Mouse (Mus musculus): ENCODE measurements at regions not wholly inside any gene's neighbourhood (a gene's known extent, or its start where the extent isn't known, plus 50 kb on each side); places are given as distances from the start of the nearest gene placed in this dataset.

DNA sequence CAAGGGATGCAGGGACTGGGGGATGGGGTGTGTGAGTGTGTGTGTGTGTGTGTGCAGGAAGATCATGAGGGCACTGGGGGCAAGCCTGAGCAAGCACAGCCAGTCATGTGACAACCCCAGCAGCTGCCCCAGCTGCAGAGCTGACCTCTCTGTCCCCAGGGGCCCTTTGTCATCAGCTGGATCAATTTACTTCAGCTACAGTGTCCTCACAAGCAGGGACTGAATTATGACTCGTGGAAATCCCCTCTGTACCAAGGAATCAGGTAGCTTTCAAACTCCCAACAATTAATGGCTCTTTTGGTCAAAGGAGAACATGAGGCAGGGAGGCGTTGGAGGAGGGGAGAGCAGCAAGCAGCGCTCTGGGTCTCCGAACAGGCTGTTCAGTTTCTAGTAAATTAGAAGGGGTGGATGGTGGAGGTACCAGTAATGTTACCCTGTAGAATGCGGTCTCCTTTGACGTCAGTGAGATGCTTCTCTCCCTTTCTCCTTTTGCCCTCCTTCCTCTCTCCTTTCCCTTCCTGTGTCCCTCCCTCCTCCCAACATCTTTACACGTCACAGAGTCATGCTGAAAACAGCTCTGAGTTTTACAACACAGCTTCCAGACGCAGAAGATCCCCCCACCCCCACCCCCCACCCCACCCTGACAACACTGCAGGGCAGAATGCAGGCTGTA is 106.5 kb downstream of the Tomm20 start:
- ATAC-seq (replicated peaks; ENCODE audit: insufficient number of reproducible peaks, low FRiP score, low TSS enrichment) = peak; percentile 32
- 15% methylated on average over 8 of the region's 8 CpGs for WGBS (ENCODE audit: insufficient replicate concordance)
- Histone ChIP-seq H3K4me1 (ENCODE audit: control insufficient read depth, insufficient read depth, low read length) (peaks cover 29% of the 10 kb centered on the region), H3K9ac (ENCODE audit: low read depth, low read length) (peak overlapping the region; percentile 56; the same call in 1 of the 2 replicates), H3K4me2 (peak overlapping the region; percentile 44), H3K36me3 (ENCODE audit: control insufficient read depth, insufficient read depth, low read length) (no peaks in the 10 kb centered on the region), H3K27ac (ENCODE audit: low read depth, low read length) (peak overlapping the region; percentile 97), H3K9me3 (replicated peaks; ENCODE audit: control insufficient read depth, low read length) (no peaks in the 10 kb centered on the region), H3K27me3 (ENCODE audit: control insufficient read depth, insufficient read depth, low read length) (no peaks in the 10 kb centered on the region), H3K4me3 (ENCODE audit: low read depth, low read length) (no peak overlapping the region)

DNA sequence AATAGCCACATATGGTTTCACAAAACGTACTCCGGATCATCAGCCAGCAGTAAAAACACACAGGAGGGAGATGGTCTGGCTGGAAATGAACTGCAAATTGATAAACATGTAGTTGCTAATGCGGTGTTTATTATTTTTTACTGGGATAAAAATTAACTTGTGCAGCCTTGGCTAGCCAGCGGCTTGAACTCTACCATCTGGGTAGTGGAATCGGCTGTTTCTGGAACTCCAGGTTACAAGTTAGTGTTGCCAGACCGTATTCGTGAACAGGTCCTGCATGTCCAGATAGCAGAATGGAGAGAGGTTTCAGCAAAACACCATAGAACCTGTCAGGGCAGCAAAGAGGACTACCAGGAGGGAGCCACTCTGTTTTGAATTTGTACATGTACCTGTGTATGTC is 107.4 kb downstream of the Tomm20 start:
- WGBS (ENCODE audit: insufficient replicate concordance) = 75% methylated on average over 7 of the region's 7 CpGs
- Histone ChIP-seq H3K4me2 (no peak overlapping the region), H3K36me3 (ENCODE audit: control insufficient read depth, insufficient read depth, low read length) (no peaks in the 10 kb centered on the region), H3K9ac (ENCODE audit: low read depth, low read length) (no peak overlapping the region), H3K27ac (ENCODE audit: low read depth, low read length) (peak overlapping the region; percentile 97), H3K27me3 (ENCODE audit: control insufficient read depth, insufficient read depth, low read length) (no peaks in the 10 kb centered on the region), H3K9me3 (replicated peaks; ENCODE audit: control insufficient read depth, low read length) (no peaks in the 10 kb centered on the region), H3K4me3 (ENCODE audit: low read depth, low read length) (no peak overlapping the region), H3K4me1 (ENCODE audit: control insufficient read depth, insufficient read depth, low read length) (peaks cover 35% of the 10 kb centered on the region)
- no peak for ATAC-seq (replicated peaks; ENCODE audit: insufficient number of reproducible peaks, low FRiP score, low TSS enrichment)

DNA sequence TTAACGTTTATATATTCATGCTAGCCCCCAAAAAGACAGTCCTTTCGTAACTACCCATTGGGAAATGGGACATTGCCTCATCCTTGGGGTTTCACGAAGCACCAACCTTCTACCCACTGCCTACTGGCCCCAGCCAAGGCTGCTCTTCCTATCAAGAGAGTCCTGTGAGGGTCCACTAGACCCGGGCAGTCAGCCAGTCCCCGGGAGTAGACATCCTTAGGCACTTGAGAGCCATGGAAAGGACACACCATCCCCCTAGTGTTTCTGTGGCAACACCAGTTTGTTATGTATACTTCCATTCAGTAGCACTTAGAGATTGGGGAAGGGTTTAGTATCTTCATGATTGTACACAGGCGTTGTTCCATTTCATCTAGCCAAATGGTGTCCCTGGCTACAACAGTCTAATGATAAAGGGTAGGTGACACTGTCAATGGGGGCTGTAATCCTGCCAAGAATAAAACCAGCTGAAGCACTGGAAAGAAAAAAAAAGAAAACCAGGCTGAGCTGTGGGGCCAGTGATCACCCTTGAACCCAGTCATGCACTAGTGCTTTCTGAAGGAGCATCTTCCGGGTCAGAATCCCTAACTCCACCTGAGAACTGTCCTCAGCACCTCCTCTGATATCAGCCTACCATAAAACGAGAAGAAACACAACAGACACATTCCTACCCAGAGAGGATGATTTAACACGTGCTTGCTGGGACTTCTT is 108.2 kb downstream of the Tomm20 start:
- no peak overlapping the region for H3K4me2 ChIP-seq
- H3K36me3 ChIP-seq (ENCODE audit: control insufficient read depth, insufficient read depth, low read length) = no peaks in the 10 kb centered on the region
- H3K4me3 ChIP-seq (ENCODE audit: low read depth, low read length) = no peak overlapping the region
- peak overlapping the region; percentile 16; the same call in 1 of the 2 replicates for H3K27ac ChIP-seq (ENCODE audit: low read depth, low read length)
- no peak for ATAC-seq (replicated peaks; ENCODE audit: insufficient number of reproducible peaks, low FRiP score, low TSS enrichment)
- no peak overlapping the region for H3K9ac ChIP-seq (ENCODE audit: low read depth, low read length)
- H3K9me3 ChIP-seq (replicated peaks; ENCODE audit: control insufficient read depth, low read length) = no peaks in the 10 kb centered on the region
- peaks cover 43% of the 10 kb centered on the region for H3K4me1 ChIP-seq (ENCODE audit: control insufficient read depth, insufficient read depth, low read length)
- 53% methylated on average over 9 of the region's 9 CpGs for WGBS (ENCODE audit: insufficient replicate concordance)
- no peaks in the 10 kb centered on the region for H3K27me3 ChIP-seq (ENCODE audit: control insufficient read depth, insufficient read depth, low read length)

DNA sequence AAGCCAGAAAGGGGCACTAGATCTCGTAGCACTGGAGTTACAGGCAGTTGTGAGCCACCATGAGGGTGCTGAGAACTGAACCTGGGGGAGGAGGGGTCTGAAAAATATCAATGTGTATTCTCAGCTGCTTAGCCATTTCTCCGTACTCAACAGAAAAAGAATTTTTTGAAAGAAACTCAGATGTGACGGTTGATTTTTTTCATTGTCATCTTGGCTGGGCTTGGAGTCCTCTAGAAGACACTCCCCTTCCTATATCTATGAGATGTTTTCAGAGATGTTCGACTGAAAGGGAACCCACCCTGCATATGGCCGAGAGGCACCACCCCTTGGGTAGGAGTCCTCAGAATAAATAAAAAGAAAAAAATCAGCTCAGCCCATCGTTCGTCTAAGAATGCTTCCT is 110.1 kb downstream of the Tomm20 start:
- 82% methylated on average over 7 of the region's 7 CpGs for WGBS (ENCODE audit: insufficient replicate concordance)
- H3K4me3 ChIP-seq (ENCODE audit: low read depth, low read length) = no peak overlapping the region
- ATAC-seq (replicated peaks; ENCODE audit: insufficient number of reproducible peaks, low FRiP score, low TSS enrichment) = no peak
- H3K27me3 ChIP-seq (ENCODE audit: control insufficient read depth, insufficient read depth, low read length) = no peaks in the 10 kb centered on the region
- H3K36me3 ChIP-seq (ENCODE audit: control insufficient read depth, insufficient read depth, low read length) = no peaks in the 10 kb centered on the region
- no peak overlapping the region for H3K4me2 ChIP-seq
- no peak overlapping the region for H3K27ac ChIP-seq (ENCODE audit: low read depth, low read length)
- H3K9me3 ChIP-seq (replicated peaks; ENCODE audit: control insufficient read depth, low read length) = no peaks in the 10 kb centered on the region
- H3K9ac ChIP-seq (ENCODE audit: low read depth, low read length) = no peak overlapping the region
- peaks cover 44% of the 10 kb centered on the region for H3K4me1 ChIP-seq (ENCODE audit: control insufficient read depth, insufficient read depth, low read length)

DNA sequence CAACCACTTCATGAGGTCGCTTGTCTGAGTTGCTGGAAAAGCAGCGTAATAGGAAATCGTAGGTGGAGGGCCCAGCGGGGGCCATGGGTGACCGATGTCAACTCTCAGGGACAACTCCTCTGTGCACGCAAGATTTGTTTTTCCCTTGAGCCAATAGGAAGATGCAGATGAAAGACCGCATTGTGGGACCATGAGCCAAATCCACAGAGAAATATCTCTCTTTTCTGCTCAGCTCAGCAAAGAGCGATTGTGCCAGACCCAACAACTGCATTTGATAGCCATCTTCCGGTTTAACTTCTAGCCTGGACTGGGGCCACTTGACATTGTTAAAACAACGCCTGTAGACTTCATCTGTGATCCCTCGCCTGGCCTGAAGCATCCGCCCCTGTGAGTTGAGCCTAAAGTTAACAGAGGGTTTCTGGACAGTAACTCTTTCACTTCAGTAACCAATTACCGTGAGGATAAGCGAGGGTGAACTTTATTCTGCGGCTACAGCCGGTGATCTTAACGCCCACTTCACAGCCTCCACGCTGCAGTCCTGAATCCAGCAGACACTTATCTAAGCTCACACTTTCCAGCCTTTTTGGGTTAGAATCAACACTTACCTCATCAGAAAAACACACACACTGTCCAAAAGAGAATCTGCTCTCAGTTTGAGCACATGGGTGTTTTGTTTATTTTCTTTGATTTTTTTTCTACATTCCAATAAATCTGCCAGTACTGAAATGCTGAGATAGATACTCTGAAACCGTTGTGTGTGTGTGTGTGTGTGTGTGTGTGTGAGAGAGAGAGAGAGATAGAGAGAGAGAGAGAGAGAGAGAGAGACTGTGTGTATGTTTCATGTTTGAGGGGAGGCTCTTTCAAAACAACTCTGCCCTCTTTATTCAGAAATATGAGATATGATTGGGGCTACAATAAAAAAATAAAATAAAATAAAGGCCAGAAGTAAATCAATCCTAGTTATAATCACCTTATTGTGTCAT is 111.9 kb downstream of the Tomm20 start:
- H3K9ac ChIP-seq (ENCODE audit: low read depth, low read length) = 0 out of 2 replicates have a peak overlapping the region, but pooled peaks have one; percentile 30
- ATAC-seq (replicated peaks; ENCODE audit: insufficient number of reproducible peaks, low FRiP score, low TSS enrichment) = peak; percentile 46

DNA sequence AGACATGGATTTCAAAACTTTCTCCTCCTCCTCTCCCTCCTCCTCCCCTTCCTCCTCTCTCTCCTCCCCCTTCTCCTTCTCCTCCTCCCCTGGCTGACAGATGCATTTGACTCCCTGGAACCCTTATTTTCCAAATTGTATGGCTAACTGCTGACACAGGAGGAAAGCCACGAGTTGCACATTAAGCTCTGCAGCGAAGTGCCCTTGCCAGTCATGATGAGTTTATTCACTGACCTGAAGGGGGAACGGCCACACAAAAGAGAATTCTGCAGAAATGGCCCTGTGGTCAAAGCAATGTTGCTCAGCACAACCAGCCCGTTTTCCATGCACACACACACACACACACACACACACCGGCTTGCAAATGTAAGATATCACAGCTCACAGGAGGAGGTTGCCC is 112.6 kb downstream of the Tomm20 start:
- H3K9ac ChIP-seq (ENCODE audit: low read depth, low read length) = no peak overlapping the region

More for the DNA sequence above, 111.9 kb downstream of the Tomm20 start:
- Histone ChIP-seq H3K36me3 (ENCODE audit: control insufficient read depth, insufficient read depth, low read length) (no peaks in the 10 kb centered on the region), H3K4me2 (peak overlapping the region; percentile 41), H3K27ac (ENCODE audit: low read depth, low read length) (peak overlapping the region; percentile 89), H3K4me1 (ENCODE audit: control insufficient read depth, insufficient read depth, low read length) (peaks cover 44% of the 10 kb centered on the region), H3K4me3 (ENCODE audit: low read depth, low read length) (no peak overlapping the region), H3K27me3 (ENCODE audit: control insufficient read depth, insufficient read depth, low read length) (no peaks in the 10 kb centered on the region), H3K9me3 (replicated peaks; ENCODE audit: control insufficient read depth, low read length) (no peaks in the 10 kb centered on the region)
- whole genome bisulfite sequencing (ENCODE audit: insufficient replicate concordance) = 22% methylated on average over 19 of the region's 19 CpGs

DNA sequence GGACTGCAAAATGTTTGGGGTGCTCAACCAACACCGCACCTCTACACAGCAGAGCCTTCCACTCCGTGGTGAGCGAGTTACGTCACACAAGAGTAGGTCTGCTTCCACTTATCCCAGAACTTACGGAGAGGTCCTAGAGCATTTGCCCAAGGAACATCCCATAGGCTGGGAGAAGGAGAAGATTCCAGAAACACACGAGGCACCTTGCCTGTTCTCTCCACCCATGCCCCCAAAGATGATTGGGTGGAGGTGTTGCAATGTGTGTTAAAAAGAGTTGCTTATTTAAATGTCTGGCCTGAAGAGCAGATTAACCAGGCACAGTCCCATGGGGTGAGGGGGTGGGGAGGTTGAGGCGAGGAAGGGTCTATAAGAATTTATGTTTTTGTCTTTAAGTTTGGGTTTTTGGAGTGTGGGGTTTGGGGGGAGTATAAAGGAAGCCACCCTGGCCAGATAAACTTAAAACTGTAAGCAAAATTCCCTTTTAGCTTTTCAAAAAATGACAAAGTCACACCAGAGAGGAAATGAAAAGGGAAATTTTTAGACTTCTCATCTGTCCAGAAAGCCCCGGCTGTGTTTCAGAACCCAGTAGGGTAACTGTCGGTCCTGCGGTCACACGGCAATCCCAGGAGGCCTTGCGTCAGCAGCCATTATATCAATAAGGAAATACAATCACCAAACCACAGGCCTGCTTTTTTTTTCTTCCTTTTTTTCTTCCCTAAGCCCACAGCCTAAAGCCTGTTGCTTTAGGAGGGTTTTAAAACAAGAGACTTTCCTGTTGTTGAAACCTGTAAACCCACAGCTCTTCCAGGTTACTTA is 113.3 kb downstream of the Tomm20 start:
- 77% methylated on average over 12 of the region's 12 CpGs for WGBS (ENCODE audit: insufficient replicate concordance)
- no peaks in the 10 kb centered on the region for H3K9me3 ChIP-seq (replicated peaks; ENCODE audit: control insufficient read depth, low read length)
- no peak for ATAC-seq (replicated peaks; ENCODE audit: insufficient number of reproducible peaks, low FRiP score, low TSS enrichment)
- H3K27ac ChIP-seq (ENCODE audit: low read depth, low read length) = peak overlapping the region; percentile 89
- peaks cover 48% of the 10 kb centered on the region for H3K4me1 ChIP-seq (ENCODE audit: control insufficient read depth, insufficient read depth, low read length)
- H3K9ac ChIP-seq (ENCODE audit: low read depth, low read length) = no peak overlapping the region
- H3K4me2 ChIP-seq = no peak overlapping the region
- no peaks in the 10 kb centered on the region for H3K27me3 ChIP-seq (ENCODE audit: control insufficient read depth, insufficient read depth, low read length)
- no peaks in the 10 kb centered on the region for H3K36me3 ChIP-seq (ENCODE audit: control insufficient read depth, insufficient read depth, low read length)
- H3K4me3 ChIP-seq (ENCODE audit: low read depth, low read length) = no peak overlapping the region

More for the DNA sequence above, 112.6 kb downstream of the Tomm20 start:
- Histone ChIP-seq H3K4me1 (ENCODE audit: control insufficient read depth, insufficient read depth, low read length) (peaks cover 42% of the 10 kb centered on the region), H3K27ac (ENCODE audit: low read depth, low read length) (peak overlapping the region; percentile 89), H3K9me3 (replicated peaks; ENCODE audit: control insufficient read depth, low read length) (no peaks in the 10 kb centered on the region), H3K27me3 (ENCODE audit: control insufficient read depth, insufficient read depth, low read length) (no peaks in the 10 kb centered on the region), H3K4me2 (peak overlapping the region; percentile 41), H3K4me3 (ENCODE audit: low read depth, low read length) (no peak overlapping the region), H3K36me3 (ENCODE audit: control insufficient read depth, insufficient read depth, low read length) (no peaks in the 10 kb centered on the region)
- no peak; the same call in 1 of the 2 replicates for ATAC-seq (replicated peaks; ENCODE audit: insufficient number of reproducible peaks, low FRiP score, low TSS enrichment)
- WGBS (ENCODE audit: insufficient replicate concordance) = 45% methylated on average over 5 of the region's 5 CpGs
